Mouse (Mus musculus): ENCODE results near the gene Rprml. TPM values are rescaled to one million over a fixed set of nuclear protein-coding genes. Genes with fewer than 3 reads are reported as not detected.

Rprml gene
- total RNA-seq (2021), result 10 to 100 TPM; 51.6 to 64.6 TPM

- intact Hi-C loops (cut with DNase I), result no loop called here
- DNase-seq, result no peak
These were observed at the start of gene Rprml for GRCm38 (mm10) chr11:103649301-103649982. TSS of gene Rprml (plus strand) at chr11:103649570.

DNA sequence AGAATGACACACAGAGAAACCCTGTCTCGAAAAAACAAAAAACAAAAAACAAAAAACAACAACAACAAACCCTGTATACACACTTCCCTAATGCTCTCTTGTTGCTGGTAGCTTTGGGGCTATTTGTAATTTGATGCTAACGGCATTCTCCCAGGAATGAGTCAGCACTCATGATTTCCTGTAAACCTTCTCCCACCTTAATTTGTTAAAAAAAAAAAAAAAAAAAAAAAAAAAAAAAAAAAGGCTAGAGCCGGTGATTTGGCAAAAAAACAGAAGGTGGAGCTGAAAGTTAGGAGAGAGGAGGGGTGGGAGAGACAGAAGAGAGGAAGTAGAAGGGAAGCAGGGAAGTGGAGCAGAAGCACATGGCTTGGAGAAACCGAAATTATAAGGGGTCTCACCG is 42.8 kb upstream of the Rprml start:
- intact Hi-C loops (cut with DNase I), result no loop called here
- DNase-seq, result no peak

- intact Hi-C loops (cut with DNase I), result no loop called here
- no peak for DNase-seq
These were observed 38.6 kb upstream of the Rprml start for GRCm38 (mm10) chr11:103610772-103611171.

GRCm38 (mm10) chr11:103621040-103621439 is 28.3 kb upstream of the Rprml start, which contains the start of gene Gm884:
TSS of gene Gm884 (minus strand) at chr11:103621140.
- DNase-seq, result no peak
- intact Hi-C loops (cut with DNase I), result no loop called here

GRCm38 (mm10) chr11:103627453-103627852 is 21.9 kb upstream of the Rprml start:
- intact Hi-C loops (cut with DNase I), result no loop called here
- DNase-seq, result no peak

GRCm38 (mm10) chr11:103634806-103635205 is 14.6 kb upstream of the Rprml start:
- intact Hi-C loops (cut with DNase I), result no loop called here
- no peak for DNase-seq

GRCm38 (mm10) chr11:103635481-103635880 is 13.9 kb upstream of the Rprml start:
- no peak for DNase-seq
- intact Hi-C loops (cut with DNase I), result no loop called here

- intact Hi-C loops (cut with DNase I), result no loop called here
- DNase-seq, result no peak
These were observed 13.1 kb upstream of the Rprml start for GRCm38 (mm10) chr11:103636261-103636660.

DNA sequence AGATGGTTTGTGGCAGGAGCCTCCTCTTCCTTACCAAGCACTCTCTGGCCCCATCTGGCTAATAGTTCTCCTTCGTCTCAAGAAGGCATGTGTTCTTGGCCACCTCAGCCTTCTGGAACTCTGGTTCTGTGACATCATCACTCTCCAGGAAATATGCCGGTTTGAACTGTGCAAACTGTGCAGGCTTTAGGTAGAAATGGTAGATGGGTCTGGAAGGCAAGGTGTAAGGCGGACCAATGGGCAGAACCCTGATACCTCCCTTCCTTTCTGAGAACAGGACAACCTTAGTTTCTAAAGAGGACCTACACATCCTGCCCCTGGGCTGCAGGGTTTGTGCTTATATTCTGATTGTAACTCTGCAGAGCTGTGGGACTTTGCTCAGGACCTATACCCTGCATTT is 10.6 kb upstream of the Rprml start, which contains the start of gene Lyzl6:
Gene Lyzl6, minus strand, starts transcription at position 101 of the 400 bp plus-strand sequence.
- intact Hi-C loops (cut with DNase I), result no loop called here
- no peak for DNase-seq

DNA sequence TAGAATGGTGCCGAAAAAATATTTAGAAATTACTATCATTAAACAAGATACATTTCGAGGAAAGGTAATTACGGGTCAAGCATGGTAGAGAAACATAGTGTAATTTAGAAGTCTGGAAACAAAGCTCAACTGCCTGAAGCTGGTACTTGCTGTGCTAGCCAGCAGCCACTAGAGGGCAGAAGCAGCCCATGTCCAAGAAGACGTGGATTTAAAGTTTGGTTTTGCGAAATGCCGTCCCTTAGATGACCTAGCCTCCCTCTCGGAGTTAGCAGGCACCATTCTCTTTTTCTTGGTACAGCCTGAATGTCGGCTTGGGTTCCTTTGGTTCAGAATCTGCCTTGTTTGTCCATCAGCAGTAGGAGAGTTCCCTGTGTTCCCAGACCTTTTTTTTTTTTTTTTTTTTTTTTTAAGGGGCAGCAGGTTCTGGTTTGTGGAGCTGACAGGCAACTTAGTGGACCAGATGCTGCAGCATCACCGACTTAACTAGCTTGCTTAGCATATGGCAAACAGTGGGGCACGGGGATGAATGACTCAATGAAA is 9.9 kb upstream of the Rprml start:
- intact Hi-C loops (cut with DNase I), result no loop called here
- peak; percentile 69 for DNase-seq

- DNase-seq, result no peak
- intact Hi-C loops (cut with DNase I), result no loop called here
These were observed 6.2 kb upstream of the Rprml start for GRCm38 (mm10) chr11:103643211-103643610.

- intact Hi-C loops (cut with DNase I), result no loop called here
- no peak for DNase-seq
These were observed 3.6 kb upstream of the Rprml start for GRCm38 (mm10) chr11:103645731-103646130.

DNA sequence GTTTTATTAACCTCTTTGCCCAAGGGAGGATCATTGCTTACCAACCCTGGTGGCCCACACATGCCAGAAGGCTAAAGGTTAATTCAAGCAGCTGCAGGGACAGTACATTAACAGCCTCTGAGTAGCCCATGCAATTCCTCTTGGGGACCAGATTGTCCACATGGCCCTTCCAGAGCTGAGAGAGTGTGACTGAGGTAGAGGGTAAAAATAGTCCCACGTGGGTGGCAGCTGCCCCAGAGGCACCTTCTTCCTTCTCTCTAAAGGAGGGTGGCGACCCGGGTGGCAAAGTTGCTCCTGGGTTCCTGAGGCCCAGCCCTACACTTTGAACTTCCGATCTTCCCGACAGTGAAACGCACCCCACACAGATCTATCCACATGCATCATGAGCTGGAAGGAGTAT is 3.1 kb upstream of the Rprml start:
- no peak for DNase-seq
- intact Hi-C loops (cut with DNase I), result no loop called here

DNA sequence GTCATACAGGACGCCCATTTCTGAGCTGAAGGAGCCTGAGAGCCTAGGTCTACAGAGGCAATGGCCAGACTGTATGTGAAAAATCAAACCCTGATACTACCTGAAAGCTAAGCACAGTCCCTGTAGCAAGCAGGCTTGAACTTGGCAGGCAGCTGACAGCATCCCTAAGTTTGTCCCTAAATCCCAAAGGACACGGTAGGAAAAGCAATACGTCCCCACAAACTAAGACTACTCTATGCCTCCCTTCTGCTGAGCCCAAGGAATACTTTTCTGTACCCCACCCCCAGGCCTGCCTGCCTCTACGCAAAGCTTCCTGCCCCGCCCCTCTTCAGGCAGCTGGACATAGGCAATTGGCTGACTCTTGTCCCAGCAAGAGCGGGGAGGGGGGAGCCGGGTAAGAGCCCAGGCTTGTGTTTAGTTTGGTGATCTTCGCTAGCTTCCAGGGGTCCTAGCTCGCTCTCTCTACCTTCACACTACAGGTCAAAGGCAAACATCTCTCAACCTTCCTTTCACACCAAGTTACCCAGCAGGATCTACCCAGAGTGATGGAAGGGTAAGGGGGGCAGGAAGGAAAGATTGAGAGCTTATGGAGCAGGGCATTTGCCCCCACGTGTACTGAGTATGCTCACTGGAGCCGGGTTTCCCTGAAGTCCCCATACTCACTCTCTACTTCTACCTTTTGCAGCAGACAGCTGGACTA is 1.3 kb upstream of the Rprml start:
- no peak for DNase-seq
- intact Hi-C loops (cut with DNase I), result no loop called here

DNA sequence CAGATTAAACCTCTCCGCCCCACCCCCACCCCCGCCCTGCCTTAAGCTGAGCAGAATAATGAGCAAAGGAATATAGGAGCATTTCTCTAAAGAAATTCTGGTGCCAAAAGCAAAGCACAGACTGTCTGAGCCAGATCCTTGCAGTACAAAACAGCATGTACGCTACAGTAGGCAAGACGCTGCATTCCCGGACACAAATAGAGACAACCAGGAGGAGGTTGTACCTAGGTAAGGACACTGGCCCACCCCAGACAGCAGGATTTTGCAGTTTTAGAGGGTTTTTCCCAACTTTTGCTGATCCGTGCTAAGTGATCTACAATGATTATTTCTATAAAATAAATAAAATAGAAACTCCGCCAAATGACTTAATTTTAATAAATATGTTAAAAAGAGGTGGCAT is 714 bp upstream of the Rprml start:
- no peak for DNase-seq

GRCm38 (mm10) chr11:103649983-103650493 is 668 bp downstream of the Rprml start:
- DNase-seq, result no peak
- intact Hi-C loops (cut with DNase I), result no loop called here

More for the DNA sequence above, 714 bp upstream of the Rprml start:
- intact Hi-C loops (cut with DNase I), result no loop called here

DNA sequence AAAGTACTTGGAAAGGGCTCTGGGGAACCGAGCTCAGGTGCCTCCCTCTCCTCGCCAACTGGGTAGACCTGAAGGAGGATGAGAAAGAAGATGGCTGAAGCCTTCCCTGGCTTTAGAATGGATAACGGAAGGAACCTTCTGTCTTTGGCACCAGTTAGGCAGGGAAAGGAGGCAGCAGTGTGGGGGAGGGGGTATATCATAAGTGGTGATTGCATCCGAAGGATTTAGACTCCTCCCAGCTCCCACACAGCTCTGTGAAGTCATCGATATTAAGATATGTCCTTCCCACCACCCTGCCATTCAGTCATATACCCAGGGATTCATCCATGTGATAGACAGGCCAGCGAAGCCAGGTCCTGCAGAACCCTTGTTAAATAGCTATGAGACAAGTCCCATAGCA is 2.1 kb downstream of the Rprml start:
- intact Hi-C loops (cut with DNase I), result no loop called here
- no peak for DNase-seq

DNA sequence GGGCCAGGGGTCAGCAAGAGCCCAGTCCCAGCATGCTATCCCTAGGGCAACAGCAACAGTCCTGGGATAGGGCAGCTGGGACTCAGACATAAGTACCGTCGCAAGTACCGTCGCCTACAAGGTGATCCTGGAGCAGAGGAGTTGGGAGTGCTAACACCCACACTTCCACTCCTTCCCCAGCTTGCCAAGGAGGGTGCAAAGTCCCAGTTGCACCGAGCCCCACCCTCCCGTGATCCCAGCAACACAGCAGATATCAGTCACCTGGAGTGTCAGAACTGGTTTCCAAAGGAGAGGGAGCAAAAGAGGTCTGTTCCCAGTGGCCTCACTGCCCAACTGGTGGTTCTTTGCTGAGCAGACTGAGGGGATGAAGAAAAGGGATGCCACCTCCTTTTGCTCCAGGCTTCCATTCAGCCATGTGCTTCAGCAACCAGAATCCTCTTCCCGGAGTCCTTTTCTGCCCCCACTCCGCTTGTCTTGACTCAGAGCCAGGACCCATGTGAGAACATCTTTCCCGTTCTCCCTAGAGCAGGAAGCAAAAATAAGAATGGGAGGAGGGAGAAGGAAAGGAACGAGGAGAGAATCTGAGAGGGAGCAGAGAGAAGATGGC is 4.1 kb downstream of the Rprml start:
- no peak for DNase-seq
- intact Hi-C loops (cut with DNase I), result no loop called here

GRCm38 (mm10) chr11:103656520-103656919 is 7.2 kb downstream of the Rprml start:
- intact Hi-C loops (cut with DNase I), result no loop called here
- no peak for DNase-seq

GRCm38 (mm10) chr11:103658189-103658588 is 8.8 kb downstream of the Rprml start:
- peak; percentile 88 for DNase-seq
- intact Hi-C loops (cut with DNase I), result no loop called here

DNA sequence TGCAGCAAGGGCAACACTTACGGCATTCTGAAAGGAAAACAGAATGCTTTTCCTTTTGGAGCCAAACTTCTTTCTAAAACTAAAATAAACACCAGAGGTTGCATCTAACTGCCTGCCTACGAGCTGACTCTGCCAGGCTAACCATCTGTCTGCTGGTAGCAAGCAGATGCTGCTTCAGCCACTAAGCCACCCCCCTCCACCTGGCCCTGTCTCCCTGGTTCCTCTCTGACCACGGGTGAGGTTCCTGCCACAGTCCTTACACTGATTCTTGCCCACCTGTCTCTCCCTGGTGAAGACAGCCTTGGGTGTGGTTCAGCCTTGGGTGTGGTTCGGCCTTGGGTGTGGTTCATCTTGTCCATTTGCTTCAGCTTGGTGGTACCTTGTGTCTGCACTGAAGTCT is 12.5 kb downstream of the Rprml start:
- peak; percentile 73 for DNase-seq

More for the DNA sequence above, 12.5 kb downstream of the Rprml start:
- intact Hi-C loops (cut with DNase I), result no loop called here

Data from left cerebral cortex, postnatal 4 days (tissue).